Mouse (Mus musculus): ENCODE results near the gene Gm10638. TPM values are rescaled to one million over a fixed set of nuclear protein-coding genes. Genes with fewer than 3 reads are reported as not detected.

The Gm10638 gene
- polyA plus RNA-seq, 1 experiment from 2014 or later, result 9.3 TPM

DNA sequence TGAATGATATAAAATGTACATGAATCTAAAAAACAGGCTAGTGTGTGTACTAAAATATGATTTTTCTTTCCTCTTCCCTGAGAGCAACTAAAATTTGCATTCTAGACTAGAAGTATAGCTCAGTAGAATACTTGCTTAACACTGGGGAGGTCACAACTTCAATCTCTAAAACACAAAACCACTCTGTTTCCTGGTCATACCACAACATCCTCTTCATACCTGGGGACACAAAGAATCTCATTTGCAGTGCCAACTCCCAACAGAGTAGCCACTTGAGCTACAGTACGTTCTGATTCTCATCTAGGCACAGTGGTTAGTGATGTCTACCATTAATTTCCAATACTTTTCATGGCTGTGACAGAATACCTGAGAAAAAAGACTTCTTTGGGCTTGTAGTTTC is 26.1 kb upstream of the Gm10638 start:
- no peak for ATAC-seq (ENCODE audit: insufficient number of reproducible peaks, insufficient read depth, low FRiP score, low TSS enrichment, low read depth)
- Histone ChIP-seq H3K36me3 (peaks cover 69% of the 10 kb centered on the region), H3K4me1 (replicated peaks) (no peaks in the 10 kb centered on the region), H3K27ac (no peak overlapping the region), H3K4me2 (no peak overlapping the region), H3K27me3 (no peaks in the 10 kb centered on the region), H3K4me3 (replicated peaks) (no peak overlapping the region), H3K9me3 (no peaks in the 10 kb centered on the region), H3K9ac (replicated peaks) (no peak overlapping the region)
- WGBS, result 83% methylated on average over 1 of the region's 1 CpGs

DNA sequence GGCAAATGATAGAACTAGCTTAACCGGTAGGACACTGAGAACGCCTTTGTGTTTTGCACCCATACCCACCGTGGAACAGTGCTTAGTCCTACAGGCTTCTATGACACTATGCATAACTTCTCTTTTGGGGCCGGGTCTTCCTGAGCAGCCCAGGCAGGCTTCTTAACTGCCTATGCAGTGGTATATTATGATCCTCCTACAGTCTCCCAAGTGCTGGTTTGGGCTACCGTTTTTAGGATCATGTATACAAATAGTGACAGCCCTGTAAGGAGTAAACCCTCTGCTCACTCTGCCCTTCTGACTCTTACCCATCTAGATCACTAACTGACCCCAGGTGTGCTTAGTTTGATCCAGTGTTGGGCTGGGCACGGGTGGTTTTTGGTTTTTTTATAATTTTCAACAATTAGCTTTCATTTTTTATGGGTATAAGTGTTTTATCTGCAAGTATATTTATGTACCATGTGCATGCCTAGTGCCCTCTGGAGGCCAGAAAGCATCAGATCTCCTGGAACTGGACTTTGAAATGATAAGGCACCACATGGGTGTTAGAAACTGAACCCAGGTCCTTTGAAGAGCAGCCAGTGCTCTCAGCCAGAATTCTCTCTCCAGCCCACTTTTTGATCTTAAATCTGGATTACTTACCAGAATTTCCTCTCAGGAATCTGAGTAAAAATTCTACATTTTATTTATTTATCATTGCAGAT is 24.6 kb upstream of the Gm10638 start:
- H3K9ac ChIP-seq (replicated peaks), result no peak overlapping the region
- 89% methylated on average over 6 of the region's 6 CpGs for WGBS
- no peak for ATAC-seq (ENCODE audit: insufficient number of reproducible peaks, insufficient read depth, low FRiP score, low TSS enrichment, low read depth)

DNA sequence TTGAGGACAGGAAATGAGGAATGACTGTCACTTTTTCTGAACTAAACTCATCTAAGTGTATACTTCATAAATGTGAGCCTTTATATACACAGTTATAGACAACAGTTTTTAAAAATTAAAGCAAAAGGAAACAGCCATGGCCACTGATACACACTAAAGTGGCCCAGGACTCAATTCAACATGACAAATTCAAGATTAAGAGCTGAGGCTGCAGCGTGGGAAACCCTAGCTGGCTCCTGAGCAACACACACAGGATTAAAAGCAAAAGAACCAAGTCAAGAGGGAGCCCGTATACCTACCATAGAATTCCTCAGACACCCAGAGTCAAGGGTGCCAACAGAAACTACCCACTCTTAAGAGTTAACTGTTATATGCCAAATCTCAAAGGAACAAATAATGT is 24.0 kb upstream of the Gm10638 start:
- Histone ChIP-seq H3K27ac (no peak overlapping the region), H3K27me3 (no peaks in the 10 kb centered on the region), H3K36me3 (peaks cover 56% of the 10 kb centered on the region), H3K4me1 (replicated peaks) (no peaks in the 10 kb centered on the region), H3K4me2 (no peak overlapping the region), H3K4me3 (replicated peaks) (no peak overlapping the region), H3K9ac (replicated peaks) (no peak overlapping the region), H3K9me3 (no peaks in the 10 kb centered on the region)
- ATAC-seq (ENCODE audit: insufficient number of reproducible peaks, insufficient read depth, low FRiP score, low TSS enrichment, low read depth), result no peak
- 94% methylated on average over 2 of the region's 2 CpGs for WGBS

More for the DNA sequence above, 24.6 kb upstream of the Gm10638 start:
- Histone ChIP-seq H3K4me3 (replicated peaks) (no peak overlapping the region), H3K4me1 (replicated peaks) (no peaks in the 10 kb centered on the region), H3K4me2 (no peak overlapping the region), H3K9me3 (no peaks in the 10 kb centered on the region), H3K36me3 (peaks cover 62% of the 10 kb centered on the region), H3K27me3 (no peaks in the 10 kb centered on the region), H3K27ac (no peak overlapping the region)

DNA sequence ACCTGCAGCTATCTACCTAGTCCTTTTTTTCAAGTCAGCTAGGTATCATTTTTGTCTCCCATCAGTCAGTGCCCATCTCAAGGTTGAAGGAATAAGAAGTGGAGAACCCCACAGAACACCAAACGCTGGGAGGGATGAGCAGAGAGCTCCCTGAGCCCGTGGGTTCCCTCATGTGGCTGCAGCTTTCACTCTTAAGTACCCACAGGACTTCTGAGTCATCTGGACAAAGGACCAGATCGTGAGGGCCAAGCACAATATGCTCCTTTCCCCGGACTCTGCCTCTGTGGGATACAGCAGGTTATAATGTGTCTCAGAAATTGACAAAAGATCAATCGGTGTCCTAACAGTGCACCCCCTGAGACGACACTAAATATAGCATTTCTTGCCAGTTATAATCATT is 18.5 kb upstream of the Gm10638 start:
- Histone ChIP-seq H3K36me3 (peaks cover 25% of the 10 kb centered on the region), H3K27ac (no peak overlapping the region), H3K4me1 (replicated peaks) (peaks cover 26% of the 10 kb centered on the region), H3K9ac (replicated peaks) (no peak overlapping the region), H3K27me3 (no peaks in the 10 kb centered on the region), H3K4me3 (replicated peaks) (no peak overlapping the region), H3K4me2 (no peak overlapping the region), H3K9me3 (no peaks in the 10 kb centered on the region)
- ATAC-seq (ENCODE audit: insufficient number of reproducible peaks, insufficient read depth, low FRiP score, low TSS enrichment, low read depth), result no peak
- WGBS, result 88% methylated on average over 6 of the region's 6 CpGs

DNA sequence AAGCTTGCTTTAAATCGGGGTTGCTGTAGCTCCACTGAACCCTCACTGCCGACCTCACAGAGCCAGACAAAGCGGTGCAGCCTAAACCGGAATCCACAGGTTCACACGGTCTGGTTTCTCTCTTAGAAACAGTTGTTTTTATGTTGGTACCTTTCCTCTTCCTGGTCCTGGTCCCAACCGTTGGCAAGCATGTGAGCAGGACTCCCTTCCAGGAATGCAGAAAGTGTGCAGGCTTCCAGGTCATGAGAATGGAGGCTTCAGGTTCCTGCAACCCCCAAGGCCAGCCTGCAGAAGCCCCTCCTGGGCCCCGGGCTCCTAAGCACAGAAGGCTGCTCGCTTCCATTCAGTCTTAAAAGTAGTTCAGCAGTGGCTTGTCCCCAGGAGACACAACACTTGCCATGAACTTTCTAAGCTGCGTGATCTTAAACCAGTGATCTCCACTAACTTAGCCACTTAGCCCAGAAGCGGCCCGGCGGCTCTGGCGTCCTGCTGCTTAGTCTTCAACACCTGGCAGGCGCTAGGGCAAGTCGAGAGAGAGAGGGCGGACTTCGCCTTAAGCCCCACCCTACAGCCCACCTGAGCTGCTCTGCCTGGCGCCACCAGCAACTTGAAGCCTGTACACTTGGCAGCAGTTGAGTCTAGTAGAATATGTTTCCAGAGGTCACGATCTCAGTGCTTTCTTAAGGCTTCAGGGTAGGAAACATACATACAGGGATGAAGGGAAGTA is 17.1 kb upstream of the Gm10638 start:
- no peaks in the 10 kb centered on the region for H3K9me3 ChIP-seq
- 57% methylated on average over 19 of the region's 19 CpGs for WGBS
- peaks cover 26% of the 10 kb centered on the region for H3K4me1 ChIP-seq (replicated peaks)
- no peak overlapping the region for H3K4me2 ChIP-seq
- peak overlapping the region; percentile 50; the same call in 1 of the 2 replicates for H3K27ac ChIP-seq
- no peaks in the 10 kb centered on the region for H3K27me3 ChIP-seq
- no peak overlapping the region for H3K9ac ChIP-seq (replicated peaks)
- no peak for ATAC-seq (ENCODE audit: insufficient number of reproducible peaks, insufficient read depth, low FRiP score, low TSS enrichment, low read depth)
- H3K4me3 ChIP-seq (replicated peaks), result no peak overlapping the region
- peaks cover 13% of the 10 kb centered on the region for H3K36me3 ChIP-seq

DNA sequence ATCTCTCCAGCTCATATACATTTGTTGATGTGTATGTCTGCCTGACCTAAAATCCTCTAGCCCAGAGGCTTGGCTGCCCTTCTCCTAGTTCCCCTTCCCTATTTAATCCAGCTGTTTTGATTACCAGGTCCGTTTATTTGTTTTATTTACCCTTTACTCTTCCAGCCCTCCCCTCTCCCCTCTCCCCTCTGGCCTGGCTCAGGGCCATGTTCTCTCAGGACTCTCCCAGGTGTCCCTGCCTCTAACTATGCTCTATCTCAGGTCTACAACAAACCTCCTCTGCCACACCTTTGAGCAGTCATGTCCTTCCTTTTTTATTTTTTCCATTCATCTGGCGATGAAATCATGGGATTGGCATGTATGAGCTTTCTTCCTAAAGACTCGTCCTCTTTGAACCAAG is 15.2 kb upstream of the Gm10638 start:
- Histone ChIP-seq H3K4me3 (replicated peaks) (no peak overlapping the region), H3K27ac (no peak overlapping the region), H3K9me3 (no peaks in the 10 kb centered on the region), H3K27me3 (no peaks in the 10 kb centered on the region), H3K4me1 (replicated peaks) (peaks cover 26% of the 10 kb centered on the region), H3K36me3 (peaks cover 10% of the 10 kb centered on the region), H3K9ac (replicated peaks) (no peak overlapping the region), H3K4me2 (no peak overlapping the region)
- no peak for ATAC-seq (ENCODE audit: insufficient number of reproducible peaks, insufficient read depth, low FRiP score, low TSS enrichment, low read depth)
- 42% methylated on average over 3 of the region's 3 CpGs for WGBS

DNA sequence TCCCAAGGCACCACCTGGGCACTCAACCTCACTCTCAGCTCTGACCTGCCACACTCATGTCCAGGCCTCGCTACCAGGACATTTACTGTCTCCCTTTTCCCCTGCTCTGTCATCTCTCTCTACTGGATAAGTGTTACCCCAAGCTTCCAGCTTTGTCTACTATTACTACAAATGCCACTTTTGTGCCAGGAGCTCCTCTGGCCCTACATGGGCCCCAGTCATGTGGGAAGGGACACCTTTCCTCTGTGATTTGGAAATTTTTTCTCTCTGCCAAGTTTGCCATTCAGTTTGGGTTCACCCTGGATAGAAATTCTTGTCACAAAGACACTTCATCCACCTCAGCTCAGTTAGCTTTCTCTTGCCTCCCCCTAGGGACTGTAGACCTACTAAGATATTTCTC is 14.6 kb upstream of the Gm10638 start:
- Histone ChIP-seq H3K4me1 (replicated peaks) (peaks cover 29% of the 10 kb centered on the region), H3K9me3 (no peaks in the 10 kb centered on the region), H3K4me2 (no peak overlapping the region), H3K9ac (replicated peaks) (no peak overlapping the region), H3K36me3 (peaks cover 9% of the 10 kb centered on the region), H3K27me3 (no peaks in the 10 kb centered on the region), H3K4me3 (replicated peaks) (no peak overlapping the region), H3K27ac (no peak overlapping the region)
- 87% methylated on average over 1 of the region's 1 CpGs for WGBS
- no peak for ATAC-seq (ENCODE audit: insufficient number of reproducible peaks, insufficient read depth, low FRiP score, low TSS enrichment, low read depth)

DNA sequence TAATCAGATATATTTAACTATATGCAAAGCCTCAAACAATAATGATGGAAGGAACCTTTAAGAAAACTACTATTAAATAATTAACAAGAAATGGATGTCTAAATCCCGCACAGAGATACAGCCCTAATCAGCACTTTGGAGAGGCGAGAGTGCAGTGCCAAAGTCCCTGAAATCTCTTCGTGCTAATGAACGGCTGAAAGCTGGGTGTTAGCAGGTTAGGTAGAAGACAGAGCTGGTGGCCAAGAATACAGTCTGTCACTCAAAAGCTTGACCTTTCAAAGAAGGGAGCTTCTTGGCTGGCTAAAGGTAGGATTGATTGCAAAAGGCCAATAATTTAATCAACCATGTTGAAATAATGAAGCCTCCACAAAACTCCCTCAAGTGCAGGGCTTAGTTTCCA is 11.3 kb upstream of the Gm10638 start:
- 79% methylated on average over 4 of the region's 4 CpGs for WGBS
- no peak overlapping the region for H3K9ac ChIP-seq (replicated peaks)
- H3K4me3 ChIP-seq (replicated peaks), result no peak overlapping the region
- H3K27ac ChIP-seq, result no peak overlapping the region
- no peaks in the 10 kb centered on the region for H3K27me3 ChIP-seq
- ATAC-seq (ENCODE audit: insufficient number of reproducible peaks, insufficient read depth, low FRiP score, low TSS enrichment, low read depth), result no peak
- peaks cover 18% of the 10 kb centered on the region for H3K4me1 ChIP-seq (replicated peaks)
- no peaks in the 10 kb centered on the region for H3K9me3 ChIP-seq
- no peaks in the 10 kb centered on the region for H3K36me3 ChIP-seq
- H3K4me2 ChIP-seq, result no peak overlapping the region

DNA sequence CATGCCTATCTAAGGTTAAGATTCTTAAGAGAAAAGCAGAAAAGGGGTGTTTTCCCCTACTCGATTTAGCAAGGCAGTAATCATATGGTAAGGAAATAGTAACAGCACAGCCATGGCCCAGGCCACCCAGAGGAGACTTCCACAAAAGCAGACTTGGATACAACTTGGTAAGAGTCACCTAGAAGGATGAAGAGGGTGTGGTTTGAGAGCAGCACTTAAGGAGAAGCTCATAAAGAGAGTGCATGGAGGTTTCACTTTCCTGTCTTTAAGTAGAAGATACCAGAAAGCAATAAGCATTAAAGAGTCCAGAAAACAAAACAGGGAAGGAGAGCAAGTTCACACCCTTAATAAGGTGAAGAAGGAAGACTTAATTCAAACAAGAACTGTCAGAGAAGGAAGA is 10.5 kb upstream of the Gm10638 start:
- Histone ChIP-seq H3K4me3 (replicated peaks) (no peak overlapping the region), H3K9me3 (no peaks in the 10 kb centered on the region), H3K27me3 (no peaks in the 10 kb centered on the region), H3K27ac (no peak overlapping the region), H3K9ac (replicated peaks) (no peak overlapping the region), H3K36me3 (no peaks in the 10 kb centered on the region), H3K4me2 (no peak overlapping the region), H3K4me1 (replicated peaks) (peaks cover 18% of the 10 kb centered on the region)
- WGBS, result 78% methylated on average over 1 of the region's 1 CpGs
- no peak for ATAC-seq (ENCODE audit: insufficient number of reproducible peaks, insufficient read depth, low FRiP score, low TSS enrichment, low read depth)

DNA sequence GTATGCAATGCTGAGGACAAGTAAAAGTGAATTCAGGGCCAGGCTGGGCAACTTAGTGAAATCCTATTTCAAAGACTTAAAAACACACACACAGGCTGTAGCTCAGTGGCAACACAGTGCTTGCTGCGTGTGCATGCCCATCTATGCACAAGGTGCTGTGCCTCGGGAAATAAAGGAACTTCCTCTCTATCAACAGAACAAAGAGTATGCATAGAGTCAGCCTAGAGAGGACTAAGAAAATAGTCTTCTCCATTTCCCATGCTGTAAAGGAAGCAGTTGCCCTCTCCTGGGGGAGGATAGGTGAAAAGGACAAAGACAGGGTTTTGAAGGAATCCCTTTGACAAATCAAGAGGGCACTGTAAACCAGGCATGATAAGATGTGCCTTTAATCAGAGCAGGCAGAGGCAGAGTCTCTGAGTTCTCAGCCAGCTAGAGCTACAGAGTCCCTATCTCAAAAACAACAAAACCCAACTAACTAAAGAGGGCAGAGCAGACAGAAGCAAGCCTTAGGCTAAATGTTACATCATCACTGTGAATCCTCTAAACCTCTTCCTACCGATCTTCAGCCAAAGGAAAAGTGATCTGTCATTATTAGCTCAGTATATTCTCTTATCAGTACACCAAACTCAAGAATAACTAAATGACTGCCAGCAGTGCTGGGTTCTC is 9.9 kb upstream of the Gm10638 start:
- H3K27me3 ChIP-seq, result no peaks in the 10 kb centered on the region
- H3K27ac ChIP-seq, result no peak overlapping the region
- no peaks in the 10 kb centered on the region for H3K36me3 ChIP-seq
- no peak overlapping the region for H3K4me3 ChIP-seq (replicated peaks)
- ATAC-seq (ENCODE audit: insufficient number of reproducible peaks, insufficient read depth, low FRiP score, low TSS enrichment, low read depth), result no peak
- no peaks in the 10 kb centered on the region for H3K9me3 ChIP-seq
- peaks cover 11% of the 10 kb centered on the region for H3K4me1 ChIP-seq (replicated peaks)
- WGBS, result 64% methylated on average over 3 of the region's 3 CpGs
- H3K9ac ChIP-seq (replicated peaks), result no peak overlapping the region
- no peak overlapping the region for H3K4me2 ChIP-seq

DNA sequence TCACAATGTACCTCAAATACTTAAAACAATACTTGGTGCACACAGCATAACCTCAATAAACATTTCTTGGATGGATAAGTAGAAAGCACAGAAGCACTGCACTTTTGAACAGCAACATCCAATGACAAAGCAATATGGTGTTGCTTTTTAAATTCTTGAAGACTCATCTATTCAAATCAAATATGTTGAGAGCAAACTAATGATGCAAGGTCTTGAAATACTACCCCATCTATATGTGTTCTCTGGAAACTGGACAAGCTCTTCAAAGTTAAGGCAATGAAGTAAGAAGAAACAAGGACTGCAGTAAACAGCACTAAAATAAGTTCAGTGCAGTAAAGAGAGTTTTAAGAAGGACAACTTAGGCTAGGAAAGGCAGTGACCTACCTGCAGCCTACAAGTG is 4.6 kb upstream of the Gm10638 start:
- no peaks in the 10 kb centered on the region for H3K36me3 ChIP-seq
- no peak for ATAC-seq (ENCODE audit: insufficient number of reproducible peaks, insufficient read depth, low FRiP score, low TSS enrichment, low read depth)
- no peak overlapping the region for H3K9ac ChIP-seq (replicated peaks)
- no peak overlapping the region for H3K27ac ChIP-seq
- H3K9me3 ChIP-seq, result no peaks in the 10 kb centered on the region
- H3K4me2 ChIP-seq, result no peak overlapping the region
- H3K4me1 ChIP-seq (replicated peaks), result peaks cover 20% of the 10 kb centered on the region
- no peak overlapping the region for H3K4me3 ChIP-seq (replicated peaks)
- H3K27me3 ChIP-seq, result no peaks in the 10 kb centered on the region
